Comparison of ENCODE assay signal across 23 mouse cellular contexts in the genomic region with DNA sequence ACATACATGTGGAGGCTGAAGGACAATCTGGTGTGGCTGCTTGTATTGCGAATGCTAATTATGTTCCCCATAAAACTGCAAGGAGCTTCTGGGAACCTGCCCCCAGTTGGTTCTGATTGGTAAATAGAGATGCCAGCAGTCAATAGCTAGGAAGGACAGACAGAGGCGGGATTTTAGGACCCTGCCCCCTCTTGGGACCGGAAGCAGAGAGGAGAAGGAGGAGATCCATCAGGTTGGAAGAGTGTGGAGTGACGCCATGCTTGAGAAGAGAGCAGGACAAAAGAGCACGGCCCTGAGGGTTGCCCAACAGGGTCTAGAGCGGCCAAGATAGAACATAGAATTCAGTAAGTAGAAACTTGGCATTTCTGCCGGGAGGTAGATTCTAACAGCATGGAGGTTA. TPM values are rescaled to one million over a fixed set of nuclear protein-coding genes. Genes with fewer than 3 reads are reported as not detected.
A peak's percentile ranks its signal among the peaks of the same experiment; 100 is the strongest.
DNase-seq lines count a peak whose midpoint lies in the region; ATAC-seq lines count a peak whose summit lies in the region.
"Had no signal": no experiment of that assay in that cellular context is flagged by ENCODE, and none has a peak within 500 bp of the region (broad histone marks: within the 10 kb centered on the region; RNA-seq: fewer than 3 reads in every experiment).

No protein-coding gene starts in this region.

- no peak overlapping the region for H3K4me2 ChIP-seq in midbrain, embryonic 11.5 days
- H3K4me2 ChIP-seq: embryonic facial prominence, embryonic 12.5 days; embryonic facial prominence, embryonic 15.5 days; heart, embryonic 13.5 days; hindbrain, embryonic 12.5 days; hindbrain, embryonic 15.5 days had no signal

- WGBS in midbrain, embryonic 11.5 days = 93% methylated on average over 7 of the region's 7 CpGs
- 92% methylated on average over 7 of the region's 7 CpGs for WGBS in midbrain, embryonic 10.5 days
- 94% methylated on average over 7 of the region's 7 CpGs for WGBS in limb, embryonic 10.5 days

- no peak overlapping the region for H3K27ac ChIP-seq in midbrain, embryonic 11.5 days (ENCODE audit: low read depth, low read length)
- no peak overlapping the region for H3K27ac ChIP-seq in midbrain, embryonic 10.5 days (replicated peaks)
- peak overlapping the region; percentile 84 for H3K27ac ChIP-seq in limb, embryonic 10.5 days
- H3K27ac ChIP-seq: embryonic facial prominence, embryonic 12.5 days; embryonic facial prominence, embryonic 15.5 days; heart, adult 2 months; heart, embryonic 10.5 days; heart, embryonic 13.5 days; hindbrain, embryonic 12.5 days; hindbrain, embryonic 15.5 days had no signal

- peaks cover 4% of the 10 kb centered on the region; the same call in 1 of the 2 replicates for H3K4me1 ChIP-seq in midbrain, embryonic 11.5 days (ENCODE audit: control insufficient read depth, insufficient read depth, low read length)
- H3K4me1 ChIP-seq in midbrain, embryonic 10.5 days = peaks cover 8% of the 10 kb centered on the region
- H3K4me1 ChIP-seq in limb, embryonic 10.5 days = peaks cover 57% of the 10 kb centered on the region
- H3K4me1 ChIP-seq: embryonic facial prominence, embryonic 12.5 days; heart, embryonic 10.5 days; heart, embryonic 13.5 days had no signal

- ATAC-seq in midbrain, embryonic 11.5 days (ENCODE audit: low FRiP score) = no peak
- ATAC-seq: forebrain, embryonic 14.5 days; Patski had no signal

- H3K9ac ChIP-seq in midbrain, embryonic 11.5 days (ENCODE audit: low read length) = no peak overlapping the region
- H3K9ac ChIP-seq: embryonic facial prominence, embryonic 12.5 days; embryonic facial prominence, embryonic 15.5 days; heart, embryonic 13.5 days; hindbrain, embryonic 12.5 days; hindbrain, embryonic 15.5 days had no signal

- peak; percentile 31 for DNase-seq in midbrain, embryonic 11.5 days (ENCODE audit: low spot score, missing footprints)
- no peak for DNase-seq in midbrain, embryonic 10.5 days (ENCODE audit: low spot score)
- peak; percentile 98 for DNase-seq in R1 (ENCODE audit: low read depth, low spot score)
- DNase-seq in limb, embryonic 10.5 days (ENCODE audit: low spot score) = no peak
- no peak for DNase-seq in gastrocnemius, postnatal 25 days
- no peak for DNase-seq in urinary bladder, adult 18-20 months (ENCODE audit: low spot score in 2 of 2)
- DNase-seq in retina, postnatal 1 day = no peak
- DNase-seq: adrenal gland, postnatal 10 days; adrenal gland, postnatal 36 days; cerebellum, adult 18-20 months; cerebellum, adult 9-10 months; cerebellum, postnatal 25 days; gastrocnemius, postnatal 36 days; heart, adult 2 months had no signal

- H3K4me3 ChIP-seq in midbrain, embryonic 11.5 days (ENCODE audit: low read depth, low read length) = no peak overlapping the region
- no peak overlapping the region for H3K4me3 ChIP-seq in midbrain, embryonic 10.5 days
- H3K4me3 ChIP-seq in limb, embryonic 10.5 days = no peak overlapping the region
- H3K4me3 ChIP-seq: embryonic facial prominence, embryonic 12.5 days; embryonic facial prominence, embryonic 15.5 days; heart, adult 2 months; heart, embryonic 10.5 days; heart, embryonic 13.5 days; hindbrain, embryonic 12.5 days; hindbrain, embryonic 15.5 days had no signal

- H3K27me3 ChIP-seq in midbrain, embryonic 11.5 days (ENCODE audit: control insufficient read depth, insufficient read depth, low read length) = no peaks in the 10 kb centered on the region
- H3K27me3 ChIP-seq in midbrain, embryonic 10.5 days (ENCODE audit: low read depth, poor library complexity, severe bottlenecking) = no peaks in the 10 kb centered on the region
- no peaks in the 10 kb centered on the region for H3K27me3 ChIP-seq in limb, embryonic 10.5 days (ENCODE audit: low read depth, poor library complexity, severe bottlenecking)
- H3K27me3 ChIP-seq: embryonic facial prominence, embryonic 12.5 days; embryonic facial prominence, embryonic 15.5 days; heart, embryonic 13.5 days; hindbrain, embryonic 12.5 days; hindbrain, embryonic 15.5 days had no signal

- H3K9me3 ChIP-seq in midbrain, embryonic 11.5 days (ENCODE audit: control insufficient read depth, low read length) = no peaks in the 10 kb centered on the region
- H3K9me3 ChIP-seq in midbrain, embryonic 10.5 days (replicated peaks) = no peaks in the 10 kb centered on the region
- H3K9me3 ChIP-seq in limb, embryonic 10.5 days (replicated peaks) = no peaks in the 10 kb centered on the region
- H3K9me3 ChIP-seq: embryonic facial prominence, embryonic 12.5 days; embryonic facial prominence, embryonic 15.5 days; heart, embryonic 10.5 days; heart, embryonic 13.5 days; hindbrain, embryonic 12.5 days; hindbrain, embryonic 15.5 days had no signal

- H3K36me3 ChIP-seq in midbrain, embryonic 11.5 days (ENCODE audit: control insufficient read depth, insufficient read depth, low read length) = no peaks in the 10 kb centered on the region
- H3K36me3 ChIP-seq in midbrain, embryonic 10.5 days = no peaks in the 10 kb centered on the region
- H3K36me3 ChIP-seq in limb, embryonic 10.5 days = no peaks in the 10 kb centered on the region
- H3K36me3 ChIP-seq: embryonic facial prominence, embryonic 12.5 days; embryonic facial prominence, embryonic 15.5 days; G1E; heart, embryonic 10.5 days; heart, embryonic 13.5 days; hindbrain, embryonic 12.5 days; hindbrain, embryonic 15.5 days had no signal

RNA-seq across cellular contexts. Expression of a gene that starts 50.4 kb away (rescaled TPM):
- 35.6 and 39.4 TPM in 2 replicates for polyA plus RNA-seq in midbrain, embryonic 11.5 days (2014; fragmentation: Nextera tagmentation; extraction: Ambion mirVana)
- polyA plus RNA-seq in midbrain, embryonic 10.5 days (2016; fragmentation: Nextera tagmentation; extraction: Ambion mirVana) = 37.8 and 38.0 TPM in 2 replicates
- 40.4 and 44.3 TPM in 2 replicates for polyA plus RNA-seq in limb, embryonic 10.5 days (2016; fragmentation: Nextera tagmentation; extraction: Ambion mirVana)
- total RNA-seq in gastrocnemius, postnatal 25 days (2021) = 1 to 10 TPM; 6.1 to 6.3 TPM

Comparison
In these comparisons a context has a peak if more than half of its experiments do, and no peak if none do; other contexts are left out.
1. DNase-seq: peak in midbrain, embryonic 11.5 days (single experiment) and R1 (single experiment); none in midbrain, embryonic 10.5 days (single experiment), limb, embryonic 10.5 days (single experiment), gastrocnemius, postnatal 25 days (single experiment), urinary bladder, adult 18-20 months (0 of 2) and retina, postnatal 1 day (single experiment).